In the genomic region with DNA sequence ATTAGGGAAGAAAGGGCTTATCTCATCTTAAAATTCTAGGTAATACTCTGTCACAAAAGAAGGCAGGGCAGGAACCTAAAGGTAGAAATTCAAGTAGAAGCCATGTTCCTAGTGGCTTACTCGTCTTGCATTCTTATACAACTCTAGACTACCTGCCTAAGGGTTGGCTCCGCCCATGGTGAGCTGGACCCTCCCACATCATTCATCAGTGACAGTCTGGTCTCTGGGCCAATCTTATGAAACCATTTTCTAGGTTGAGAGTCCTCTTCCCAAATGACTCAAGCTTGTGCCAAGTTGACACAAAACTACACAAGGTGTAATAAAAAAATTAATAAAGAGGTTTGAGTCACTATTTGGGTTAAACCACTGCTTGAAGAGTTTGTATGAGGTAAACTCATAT, we compare ENCODE assay signal across 26 mouse cellular contexts.
"Had no signal": no experiment of that assay in that cellular context is flagged by ENCODE, and none has a peak within 500 bp of the region (broad histone marks: within the 10 kb centered on the region; RNA-seq: fewer than 3 reads in every experiment).

No protein-coding gene starts in this region.

- H3K27ac ChIP-seq: embryonic facial prominence, embryonic 10.5 days; embryonic facial prominence, embryonic 12.5 days; embryonic facial prominence, embryonic 13.5 days; embryonic facial prominence, embryonic 15.5 days; forebrain, embryonic 10.5 days; forebrain, embryonic 12.5 days; forebrain, embryonic 13.5 days; forebrain, embryonic 15.5 days; gastrocnemius, adult 2 months; heart, adult 2 months had no signal

- H3K4me1 ChIP-seq: embryonic facial prominence, embryonic 10.5 days; embryonic facial prominence, embryonic 12.5 days; embryonic facial prominence, embryonic 13.5 days; forebrain, embryonic 12.5 days; forebrain, embryonic 13.5 days; forebrain, embryonic 15.5 days had no signal

- H3K27me3 ChIP-seq: embryonic facial prominence, embryonic 12.5 days; embryonic facial prominence, embryonic 13.5 days; embryonic facial prominence, embryonic 15.5 days; forebrain, embryonic 12.5 days; forebrain, embryonic 13.5 days; forebrain, embryonic 15.5 days had no signal

- H3K4me3 ChIP-seq: embryonic facial prominence, embryonic 10.5 days; embryonic facial prominence, embryonic 12.5 days; embryonic facial prominence, embryonic 13.5 days; embryonic facial prominence, embryonic 15.5 days; erythroblast, embryonic 14.5 days; forebrain, embryonic 10.5 days; forebrain, embryonic 12.5 days; forebrain, embryonic 13.5 days; forebrain, embryonic 15.5 days; gastrocnemius, adult 2 months; heart, adult 2 months had no signal

- H3K36me3 ChIP-seq: embryonic facial prominence, embryonic 10.5 days; embryonic facial prominence, embryonic 12.5 days; embryonic facial prominence, embryonic 13.5 days; embryonic facial prominence, embryonic 15.5 days; forebrain, embryonic 10.5 days; forebrain, embryonic 12.5 days; forebrain, embryonic 15.5 days had no signal

- H3K9me3 ChIP-seq: embryonic facial prominence, embryonic 10.5 days; embryonic facial prominence, embryonic 12.5 days; embryonic facial prominence, embryonic 13.5 days; embryonic facial prominence, embryonic 15.5 days; forebrain, embryonic 10.5 days; forebrain, embryonic 12.5 days; forebrain, embryonic 13.5 days; forebrain, embryonic 15.5 days had no signal

- H3K9ac ChIP-seq: embryonic facial prominence, embryonic 12.5 days; embryonic facial prominence, embryonic 13.5 days; embryonic facial prominence, embryonic 15.5 days; forebrain, embryonic 12.5 days; forebrain, embryonic 13.5 days; forebrain, embryonic 15.5 days; forebrain, postnatal 0 days had no signal

- H3K4me2 ChIP-seq: embryonic facial prominence, embryonic 12.5 days; embryonic facial prominence, embryonic 13.5 days; embryonic facial prominence, embryonic 15.5 days; forebrain, embryonic 12.5 days; forebrain, embryonic 13.5 days; forebrain, embryonic 15.5 days had no signal

- DNase-seq: cerebellum, adult 8-10 months; cerebellum, adult 9-11 months; cerebellum, postnatal 10 days; cerebellum, postnatal 14 days; cerebellum, postnatal 25 days; cerebellum, postnatal 36 days; embryo, embryonic 11 days; forebrain, postnatal 0 days; gastrocnemius, adult 2 months; gastrocnemius, postnatal 10 days; gastrocnemius, postnatal 14 days; gastrocnemius, postnatal 25 days; gastrocnemius, postnatal 36 days; heart, adult 18-20 months; heart, adult 2 months had no signal

- ATAC-seq: forebrain, embryonic 13.5 days; forebrain, embryonic 14.5 days; forebrain, embryonic 15.5 days; forebrain, embryonic 16.5 days; forebrain, postnatal 0 days had no signal
